Mouse (Mus musculus): Measurements from ENCODE around the gene Syne1. TPM values are rescaled to one million over a fixed set of nuclear protein-coding genes. Genes with fewer than 3 reads are reported as not detected.

Syne1 gene
- 7.4 TPM for polyA plus RNA-seq (2014; fragmentation: Illumina TruSeq; extraction: RNeasy Lipid Tissue Mini Kit (QIAGEN cat#74804); ENCODE audit: insufficient read depth, low read depth, low replicate concordance)

GRCm38 (mm10) chr10:5551382-5551781 lies at the start of gene Syne1:
Gene Syne1, minus strand, starts transcription at chr10:5551482.

GRCm38 (mm10) chr10:5593464-5593863 lies 42.2 kb upstream of the Syne1 start, which contains the start of gene Myct1:
Gene Myct1, plus strand, starts transcription at chr10:5593775.

GRCm38 (mm10) chr10:5068676-5069265 lies 482.5 kb downstream of the Syne1 start, which contains the start of gene Gm10097:
Gene Gm10097, plus strand, starts transcription at chr10:5069192.

Other genes starting within 250 kb of the Syne1 start
- 37.8 TPM for gene Myct1, start 42.3 kb upstream of the Syne1 start, polyA plus RNA-seq (2014; fragmentation: Illumina TruSeq; extraction: RNeasy Lipid Tissue Mini Kit (QIAGEN cat#74804); ENCODE audit: insufficient read depth, low read depth, low replicate concordance)
- gene Vip, start 87.7 kb upstream of the Syne1 start, polyA plus RNA-seq (2014; fragmentation: Illumina TruSeq; extraction: RNeasy Lipid Tissue Mini Kit (QIAGEN cat#74804); ENCODE audit: insufficient read depth, low read depth, low replicate concordance), result 0.20 TPM

Data from lung, adult 10 weeks (tissue).